Mouse (Mus musculus) embryonic facial prominence, embryonic 11.5 days (tissue): ENCODE data around the gene Cygb. TPM values are rescaled to one million over a fixed set of nuclear protein-coding genes. Genes with fewer than 3 reads are reported as not detected.

Experiments
- ATAC-seq: fragments of 200-750 bp; cut with Nextera tagmentation; replicated peaks from 2 replicates; pipeline ENCODE4 v1.8.0; 2017; ENCODE audit warnings: low read depth; ENCODE audit not compliant: insufficient number of reproducible peaks, low FRiP score, low TSS enrichment
- DNase-seq: peaks from one replicate; pipeline ENCODE4 v3.0.0-alpha.2; 2015; ENCODE audit warnings: low spot score
- H3K27ac ChIP-seq: fragments of 300-500 bp; sonication (generic); replicated peaks from 2 replicates; pipeline ENCODE4 v1.5.1; 2014; ENCODE audit warnings: mild to moderate bottlenecking, low read depth, low read length, control low read depth
- H3K27me3 ChIP-seq: fragments of 300-500 bp; sonication (generic); 2 replicates; pipeline ENCODE4 v1.6.1; 2014; ENCODE audit warnings: mild to moderate bottlenecking, low read length, moderate library complexity, mixed read lengths; ENCODE audit not compliant: control insufficient read depth, insufficient read depth
- H3K36me3 ChIP-seq: fragments of 300-500 bp; sonication (generic); replicated peaks from 2 replicates; pipeline ENCODE4 v1.6.1; 2014; ENCODE audit warnings: low read depth, mild to moderate bottlenecking, low read length, moderate library complexity, mixed read lengths; ENCODE audit not compliant: control insufficient read depth, insufficient read depth
- H3K4me1 ChIP-seq: fragments of 300-500 bp; sonication (generic); 2 replicates; pipeline ENCODE4 v1.6.1; 2014; ENCODE audit warnings: low read length, mixed read lengths; ENCODE audit not compliant: control insufficient read depth, insufficient read depth
- H3K4me2 ChIP-seq: fragments of 300-500 bp; sonication (generic); 2 replicates; pipeline ENCODE4 v1.6.1; 2014; ENCODE audit warnings: low read depth, mild to moderate bottlenecking, control low read depth, low read length, moderate library complexity
- H3K4me3 ChIP-seq: fragments of 300-500 bp; sonication (generic); 2 replicates; pipeline ENCODE4 v1.5.1; 2014; ENCODE audit warnings: low read depth, low read length, control low read depth
- H3K9ac ChIP-seq: fragments of 300-500 bp; sonication (generic); replicated peaks from 2 replicates; pipeline ENCODE4 v1.6.1; 2014; ENCODE audit warnings: mild to moderate bottlenecking, control low read depth, low read length
- H3K9me3 ChIP-seq: fragments of 300-500 bp; sonication (generic); replicated peaks from 2 replicates; pipeline ENCODE4 v1.6.1; 2016; ENCODE audit warnings: mild to moderate bottlenecking, low read length, inconsistent platforms, mixed read lengths; ENCODE audit not compliant: control insufficient read depth
- WGBS: fragments of 180-500 bp; shearing (Covaris S2); extraction: QIAGEN DNeasy Blood & Tissue Kit; methylation state at CpG from one replicate; pipeline ENCODE4 v1.1.7; 2014; 5-methylcytosine and 5-hydroxymethylcytosine counted together
- polyA plus RNA-seq: library from polyadenylated mRNA; unstranded; fragments of >200 nt; fragmentation: Nextera tagmentation; extraction: Ambion mirVana; gene quantifications from 2 replicates; pipeline ENCODE4 v1.2.1, GENCODE M21; 2014

Cygb gene
- polyA plus RNA-seq, 1 experiment from 2014 or later: 3.5 TPM

DNA sequence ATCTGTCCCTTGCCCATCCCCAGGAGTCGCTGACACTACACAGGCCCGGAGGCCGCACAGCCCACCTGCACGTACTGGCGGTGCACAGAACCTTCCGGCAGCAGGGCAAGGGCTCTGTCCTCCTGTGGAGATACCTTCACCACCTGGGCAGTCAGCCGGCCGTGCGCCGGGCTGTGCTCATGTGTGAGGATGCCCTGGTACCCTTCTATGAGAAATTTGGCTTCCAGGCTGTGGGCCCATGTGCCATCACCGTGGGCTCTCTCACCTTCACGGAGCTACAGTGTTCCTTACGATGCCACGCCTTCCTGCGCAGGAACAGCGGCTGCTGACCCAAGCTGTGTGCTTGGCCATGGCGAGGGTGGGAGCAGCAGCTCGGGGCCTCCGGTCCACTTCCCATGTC, 57.3 kb downstream of the Cygb start:
- no peak overlapping the region for H3K4me2 ChIP-seq
- H3K4me1 ChIP-seq: no peaks in the 10 kb centered on the region
- H3K9me3 ChIP-seq: no peaks in the 10 kb centered on the region
- no peaks in the 10 kb centered on the region for H3K27me3 ChIP-seq
- ATAC-seq (no peak), DNase-seq (no peak)
- H3K27ac ChIP-seq: no peak overlapping the region
- 88% methylated on average over 19 of the region's 19 CpGs for WGBS
- no peak overlapping the region for H3K4me3 ChIP-seq
- H3K36me3 ChIP-seq: no peaks in the 10 kb centered on the region
- no peak overlapping the region for H3K9ac ChIP-seq

Other genes with a start within 250 kb of the Cygb start
- gene Rnf157, start 241.3 kb downstream of the Cygb start, polyA plus RNA-seq: 15.8 and 15.9 TPM in 2 replicates
- gene Ubald2, start 220.2 kb downstream of the Cygb start, polyA plus RNA-seq: 63.6 and 68.4 TPM in 2 replicates
- 0.31 TPM in 1 of 2 replicates, not detected in the other for gene Qrich2, start 188.1 kb downstream of the Cygb start, polyA plus RNA-seq
- gene Prpsap1, start 160.1 kb downstream of the Cygb start, polyA plus RNA-seq: 171 and 182 TPM in 2 replicates
- 5.0 and 7.2 TPM in 2 replicates for gene Sphk1, start 123.4 kb downstream of the Cygb start, polyA plus RNA-seq
- 17.2 and 17.4 TPM in 2 replicates for gene Ube2o, start 72.9 kb downstream of the Cygb start, polyA plus RNA-seq
- not detected in 2 replicates for gene Aanat, start 67.9 kb downstream of the Cygb start, polyA plus RNA-seq
- 2.8 and 3.1 TPM in 2 replicates for gene Rhbdf2, start 27.3 kb downstream of the Cygb start, polyA plus RNA-seq
- 0.43 and 0.77 TPM in 2 replicates for gene Prcd, start 779 bp downstream of the Cygb start, polyA plus RNA-seq
- gene St6galnac1, start 121.2 kb upstream of the Cygb start, polyA plus RNA-seq: not detected in 2 replicates
- 18.1 and 21.9 TPM in 2 replicates for gene Mxra7, start 173.7 kb upstream of the Cygb start, polyA plus RNA-seq
- 67.0 and 67.8 TPM in 2 replicates for gene Mettl23, start 189.0 kb upstream of the Cygb start, polyA plus RNA-seq
- 74.2 and 75.1 TPM in 2 replicates for gene Jmjd6, start 189.1 kb upstream of the Cygb start, polyA plus RNA-seq
- 33.9 and 35.7 TPM in 2 replicates for gene Mfsd11, start 198.1 kb upstream of the Cygb start, polyA plus RNA-seq
- 1,064 and 1,163 TPM in 2 replicates for gene Srsf2, start 198.8 kb upstream of the Cygb start, polyA plus RNA-seq